Mouse (Mus musculus) heart, postnatal 10 days (tissue): ENCODE measurements around the gene Arhgap6. TPM values are rescaled to one million over a fixed set of nuclear protein-coding genes. Genes with fewer than 3 reads are reported as not detected.
"Not testable (repeated sequence)": the region's sequence is repeated elsewhere in the genome, so short reads cannot be mapped to it uniquely, and the experiment has no call there.

Source experiments
- DNase-seq, 2 experiments: peaks; one replicate each; pipeline ENCODE4 v3.0.0; 2021
- intact Hi-C: fragments of 180-260 bp; cut with DNase I; formaldehyde crosslinking; loops from one replicate; pipeline ENCODE4 v1.15.1; 2025
- total RNA-seq, 2 experiments: library from RNA; stranded (reverse); gene quantifications; 2 replicates each; pipeline ENCODE4 v1.2.3; 2021

The Arhgap6 gene
- total RNA-seq, 2 experiments from 2014 or later = 5.9 TPM

- DNase-seq = no peak
- intact Hi-C loops = no loop called here
Observed at GRCm38 (mm10) chrX:169263433-169264172, 468.7 kb downstream of the Arhgap6 start.

GRCm38 (mm10) chrX:169299579-169299978 lies 504.7 kb downstream of the Arhgap6 start:
- DNase-seq = peak; percentile 31 to 36
- intact Hi-C loops = loop anchor here (1.0 to 5.0 kb wide), 3 partner anchors 262 to 582 kb away; no protein-coding TSS in a partner anchor

- peak; percentile 50 to 57 for DNase-seq
- intact Hi-C loops = loop anchor here (5.0 kb wide), 1 partner anchor 215 kb away; no protein-coding TSS in a partner anchor
Observed at GRCm38 (mm10) chrX:169302271-169303045, 507.6 kb downstream of the Arhgap6 start.

GRCm38 (mm10) chrX:169303945-169304344 lies 509.0 kb downstream of the Arhgap6 start:
- intact Hi-C loops = loop anchor here (5.0 kb wide), 1 partner anchor 217 kb away; no protein-coding TSS in a partner anchor
- DNase-seq = peak; percentile 45 to 63

GRCm38 (mm10) chrX:169308559-169308958 lies 513.7 kb downstream of the Arhgap6 start:
- intact Hi-C loops = no loop called here
- DNase-seq = no peak

GRCm38 (mm10) chrX:169319066-169319760 lies 524.3 kb downstream of the Arhgap6 start:
- peak in 1 of 2 experiments; percentile 15 for DNase-seq
- intact Hi-C loops = loop anchor here (5.0 kb wide), 1 partner anchor 647 kb away; the partner anchor contains the start of gene Msl3

- intact Hi-C loops = loop anchor here (5.0 to 10.0 kb wide), 2 partner anchors 475 to 648 kb away; partner anchors contain the start of gene Msl3
Observed at GRCm38 (mm10) chrX:169319945-169320667, 525.2 kb downstream of the Arhgap6 start, which contains the start of gene Hccs. TSS of gene Hccs (minus strand) at chrX:169320372.

GRCm38 (mm10) chrX:169320668-169321005 lies 525.7 kb downstream of the Arhgap6 start:
- not testable (repeated sequence) for DNase-seq
- intact Hi-C loops = loop anchor here (10.0 kb wide), 1 partner anchor 474 kb away; no protein-coding TSS in a partner anchor

More at GRCm38 (mm10) chrX:169319945-169320667, 525.2 kb downstream of the Arhgap6 start, which contains the start of gene Hccs:
- peak; percentile 92 for DNase-seq

GRCm38 (mm10) chrX:169325929-169326595 lies 531.2 kb downstream of the Arhgap6 start:
- intact Hi-C loops = loop anchor here (10.0 kb wide), 1 partner anchor 469 kb away; no protein-coding TSS in a partner anchor
- no peak for DNase-seq

GRCm38 (mm10) chrX:169332264-169332663 lies 537.4 kb downstream of the Arhgap6 start:
- peak; percentile 47 to 63 for DNase-seq
- intact Hi-C loops = loop anchor here (10.0 kb wide), 1 partner anchor 353 kb away; the partner anchor contains the start of gene Mid1

GRCm38 (mm10) chrX:169337559-169337958 lies 542.7 kb downstream of the Arhgap6 start:
- no peak for DNase-seq
- intact Hi-C loops = loop anchor here (10.0 kb wide), 1 partner anchor 347 kb away; the partner anchor contains the start of gene Mid1

GRCm38 (mm10) chrX:169338213-169338612 lies 543.3 kb downstream of the Arhgap6 start:
- intact Hi-C loops = loop anchor here (10.0 kb wide), 1 partner anchor 347 kb away; the partner anchor contains the start of gene Mid1
- no peak for DNase-seq

Other genes with a start within 250 kb of the Arhgap6 start
- gene Frmpd4, start 217.9 kb upstream of the Arhgap6 start, total RNA-seq = under 1 TPM in 1 of 2 experiments, not detected in 1; 0.05 TPM
- gene Msl3, start 121.2 kb upstream of the Arhgap6 start, total RNA-seq = 10 to 100 TPM; 44.8 to 47.9 TPM